Mouse (Mus musculus): ENCODE data around the gene Gm44805. TPM values are rescaled to one million over a fixed set of nuclear protein-coding genes. Genes with fewer than 3 reads are reported as not detected.

Gm44805 gene
- polyA plus RNA-seq, 1 experiment from 2014 or later = not detected

DNA sequence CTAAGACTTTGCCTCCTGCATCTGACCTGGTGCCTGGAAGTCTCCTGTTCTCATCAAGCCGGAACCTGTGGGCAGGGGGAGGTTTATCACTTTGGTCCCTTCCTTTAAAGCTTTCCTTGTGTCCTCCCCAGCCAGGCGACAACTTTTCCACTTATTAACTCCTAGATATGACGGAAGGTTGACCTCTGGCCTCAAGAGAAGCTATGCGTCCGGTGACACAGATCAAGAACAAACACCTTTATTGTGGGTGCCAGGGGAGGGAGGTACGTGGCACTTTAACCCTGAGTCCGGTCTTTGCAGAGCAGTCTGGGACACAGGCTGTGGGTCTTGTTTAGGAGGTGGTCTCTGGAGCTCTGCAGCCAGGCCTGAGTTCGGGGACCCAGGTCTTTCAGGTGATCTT, 3.4 kb downstream of the Gm44805 start, which contains the start of gene Apoc2:
Gene Apoc2, minus strand, starts transcription at position 70 of the 400 bp plus-strand sequence.
- DNase-seq (ENCODE audit: low spot score) (no peak), ATAC-seq (ENCODE audit: low read depth) (no peak)
- Histone ChIP-seq H3K4me3 (ENCODE audit: low read depth, low read length) (no peak within 1 kb of the TSS), H3K4me1 (ENCODE audit: control insufficient read depth, insufficient read depth, low read length) (no peaks in the 10 kb centered on the region), H3K27ac (replicated peaks; ENCODE audit: low read depth, low read length) (no peak within 1 kb of the TSS), H3K9me3 (ENCODE audit: control insufficient read depth, low read length) (no peaks in the 10 kb centered on the region), H3K4me2 (ENCODE audit: low read depth, low read length) (no peak within 1 kb of the TSS), H3K36me3 (ENCODE audit: control insufficient read depth, insufficient read depth, low read length) (no peaks in the 10 kb centered on the region), H3K9ac (ENCODE audit: low read depth, low read length) (no peak within 1 kb of the TSS), H3K27me3 (replicated peaks; ENCODE audit: control insufficient read depth, insufficient read depth, low read length) (no peaks in the 10 kb centered on the region)
- 69% methylated on average over 8 of the region's 8 CpGs for WGBS

DNA sequence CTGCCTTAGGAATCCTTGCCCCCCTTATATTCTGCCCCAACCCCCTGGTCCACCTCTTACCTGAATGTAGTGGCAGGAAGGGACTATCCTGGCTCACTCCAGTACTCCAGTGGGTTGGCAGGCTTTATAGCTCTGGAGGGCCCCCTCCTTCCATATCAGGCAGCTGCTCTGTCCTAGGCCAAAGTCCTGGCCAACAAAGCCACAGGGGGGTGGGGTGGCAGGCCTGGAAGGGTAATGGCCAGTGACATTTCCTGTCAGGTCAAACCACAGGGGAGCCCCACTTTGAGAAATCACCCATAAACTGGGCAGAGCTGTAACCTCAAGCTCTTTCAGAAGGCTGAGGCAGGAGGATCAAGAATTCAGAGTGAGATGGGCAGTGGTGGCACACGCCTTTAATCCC, 4.6 kb downstream of the Gm44805 start:
- no peaks in the 10 kb centered on the region for H3K36me3 ChIP-seq (ENCODE audit: control insufficient read depth, insufficient read depth, low read length)
- no peak for ATAC-seq (ENCODE audit: low read depth)
- H3K9me3 ChIP-seq (ENCODE audit: control insufficient read depth, low read length) = no peaks in the 10 kb centered on the region
- H3K4me1 ChIP-seq (ENCODE audit: control insufficient read depth, insufficient read depth, low read length) = no peaks in the 10 kb centered on the region
- H3K4me2 ChIP-seq (ENCODE audit: low read depth, low read length) = no peak overlapping the region
- no peak for DNase-seq (ENCODE audit: low spot score)
- H3K9ac ChIP-seq (ENCODE audit: low read depth, low read length) = no peak overlapping the region
- 85% methylated on average over 1 of the region's 1 CpGs for WGBS
- no peak overlapping the region for H3K27ac ChIP-seq (replicated peaks; ENCODE audit: low read depth, low read length)
- H3K27me3 ChIP-seq (replicated peaks; ENCODE audit: control insufficient read depth, insufficient read depth, low read length) = no peaks in the 10 kb centered on the region
- no peak overlapping the region for H3K4me3 ChIP-seq (ENCODE audit: low read depth, low read length)

DNA sequence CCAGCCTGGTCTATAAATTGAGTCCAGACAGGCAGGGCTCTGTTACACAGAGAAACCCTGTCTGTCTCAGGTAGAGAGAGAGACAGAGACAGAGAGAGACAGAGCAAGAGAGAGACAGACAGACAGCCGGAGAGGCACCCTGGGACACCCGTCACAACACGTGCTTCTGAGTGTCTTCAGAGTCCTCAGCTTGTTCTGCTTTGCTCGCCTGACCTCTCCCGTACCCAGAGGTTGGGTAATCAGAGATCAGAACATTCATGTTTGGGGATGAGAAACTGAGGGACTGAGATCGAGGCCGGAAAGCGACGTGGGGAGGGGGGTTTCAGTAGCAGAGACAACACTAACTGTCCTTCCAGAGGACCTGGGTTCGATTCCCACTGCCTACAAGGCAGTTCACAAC, 5.4 kb downstream of the Gm44805 start:
- ATAC-seq (ENCODE audit: low read depth) (no peak), DNase-seq (ENCODE audit: low spot score) (no peak)
- 76% methylated on average over 10 of the region's 10 CpGs for WGBS
- H3K27me3 ChIP-seq (replicated peaks; ENCODE audit: control insufficient read depth, insufficient read depth, low read length) = no peaks in the 10 kb centered on the region
- no peak overlapping the region for H3K27ac ChIP-seq (replicated peaks; ENCODE audit: low read depth, low read length)
- no peak overlapping the region for H3K4me2 ChIP-seq (ENCODE audit: low read depth, low read length)
- H3K9me3 ChIP-seq (ENCODE audit: control insufficient read depth, low read length) = no peaks in the 10 kb centered on the region
- H3K9ac ChIP-seq (ENCODE audit: low read depth, low read length) = no peak overlapping the region
- H3K4me3 ChIP-seq (ENCODE audit: low read depth, low read length) = no peak overlapping the region
- no peaks in the 10 kb centered on the region for H3K4me1 ChIP-seq (ENCODE audit: control insufficient read depth, insufficient read depth, low read length)
- no peaks in the 10 kb centered on the region for H3K36me3 ChIP-seq (ENCODE audit: control insufficient read depth, insufficient read depth, low read length)

DNA sequence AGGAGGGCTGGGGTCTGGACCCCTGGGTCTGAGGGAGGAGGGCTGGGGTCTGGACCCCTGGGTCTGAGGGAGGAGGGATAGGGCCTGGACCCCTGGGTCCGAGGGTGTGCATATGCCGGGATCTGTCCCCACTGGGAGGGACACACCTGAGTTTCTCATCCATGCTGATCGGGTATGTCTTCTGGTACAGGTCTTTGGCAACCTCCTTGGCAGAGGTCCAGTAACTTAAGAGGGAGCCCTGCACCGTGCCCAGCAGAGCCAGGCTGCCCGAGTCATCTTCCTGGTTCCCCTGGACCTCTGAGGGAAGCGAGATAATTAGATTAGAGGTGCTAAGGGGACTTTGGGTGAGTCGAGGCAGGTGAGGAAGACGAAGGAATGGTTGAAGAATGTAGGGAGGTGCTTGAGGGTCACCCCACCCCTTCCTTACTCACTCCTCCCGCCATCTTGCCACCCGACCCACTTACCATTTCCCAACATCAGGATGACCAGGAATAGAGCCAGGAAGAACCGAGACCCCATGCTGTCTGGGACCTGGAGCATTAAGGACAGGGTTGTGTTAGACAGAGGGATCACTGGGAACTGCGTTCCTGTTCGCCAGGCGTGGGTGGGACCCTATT, 8.0 kb downstream of the Gm44805 start:
- ATAC-seq (ENCODE audit: low read depth) = no peak
- no peak overlapping the region for H3K4me3 ChIP-seq (ENCODE audit: low read depth, low read length)
- no peaks in the 10 kb centered on the region for H3K27me3 ChIP-seq (replicated peaks; ENCODE audit: control insufficient read depth, insufficient read depth, low read length)
- H3K36me3 ChIP-seq (ENCODE audit: control insufficient read depth, insufficient read depth, low read length) = no peaks in the 10 kb centered on the region
- WGBS = 60% methylated on average over 14 of the region's 14 CpGs
- no peak overlapping the region for H3K27ac ChIP-seq (replicated peaks; ENCODE audit: low read depth, low read length)
- no peak overlapping the region for H3K9ac ChIP-seq (ENCODE audit: low read depth, low read length)
- H3K4me1 ChIP-seq (ENCODE audit: control insufficient read depth, insufficient read depth, low read length) = no peaks in the 10 kb centered on the region
- DNase-seq (ENCODE audit: low spot score) = no peak
- H3K4me2 ChIP-seq (ENCODE audit: low read depth, low read length) = no peak overlapping the region
- H3K9me3 ChIP-seq (ENCODE audit: control insufficient read depth, low read length) = no peaks in the 10 kb centered on the region

DNA sequence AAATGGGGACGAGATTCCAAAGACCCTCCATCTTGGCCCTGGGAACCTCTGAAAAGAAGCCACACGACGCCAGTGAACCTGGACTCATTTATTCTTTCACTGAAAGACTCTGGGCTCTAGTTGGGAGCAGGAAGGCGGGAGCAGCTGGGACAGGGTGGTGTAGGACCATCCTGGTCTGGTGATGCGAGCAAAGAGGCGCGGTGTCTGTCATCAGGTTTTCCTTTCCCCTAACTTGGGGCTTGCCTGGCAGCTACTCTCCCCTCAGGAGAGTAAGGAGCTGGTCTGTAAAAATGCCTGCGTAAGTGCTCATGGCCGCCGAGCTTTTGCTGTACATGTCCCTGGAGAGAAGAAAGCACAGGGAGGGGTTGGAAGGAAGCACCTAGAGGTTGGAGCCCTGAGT, 9.7 kb downstream of the Gm44805 start:
- H3K27ac ChIP-seq (replicated peaks; ENCODE audit: low read depth, low read length) = no peak overlapping the region
- no peak overlapping the region for H3K4me3 ChIP-seq (ENCODE audit: low read depth, low read length)
- H3K9me3 ChIP-seq (ENCODE audit: control insufficient read depth, low read length) = no peaks in the 10 kb centered on the region
- ATAC-seq (ENCODE audit: low read depth) = no peak
- no peak for DNase-seq (ENCODE audit: low spot score)
- no peak overlapping the region for H3K4me2 ChIP-seq (ENCODE audit: low read depth, low read length)
- H3K27me3 ChIP-seq (replicated peaks; ENCODE audit: control insufficient read depth, insufficient read depth, low read length) = no peaks in the 10 kb centered on the region
- no peak overlapping the region for H3K9ac ChIP-seq (ENCODE audit: low read depth, low read length)
- no peaks in the 10 kb centered on the region for H3K4me1 ChIP-seq (ENCODE audit: control insufficient read depth, insufficient read depth, low read length)
- 66% methylated on average over 10 of the region's 10 CpGs for WGBS
- no peaks in the 10 kb centered on the region for H3K36me3 ChIP-seq (ENCODE audit: control insufficient read depth, insufficient read depth, low read length)

DNA sequence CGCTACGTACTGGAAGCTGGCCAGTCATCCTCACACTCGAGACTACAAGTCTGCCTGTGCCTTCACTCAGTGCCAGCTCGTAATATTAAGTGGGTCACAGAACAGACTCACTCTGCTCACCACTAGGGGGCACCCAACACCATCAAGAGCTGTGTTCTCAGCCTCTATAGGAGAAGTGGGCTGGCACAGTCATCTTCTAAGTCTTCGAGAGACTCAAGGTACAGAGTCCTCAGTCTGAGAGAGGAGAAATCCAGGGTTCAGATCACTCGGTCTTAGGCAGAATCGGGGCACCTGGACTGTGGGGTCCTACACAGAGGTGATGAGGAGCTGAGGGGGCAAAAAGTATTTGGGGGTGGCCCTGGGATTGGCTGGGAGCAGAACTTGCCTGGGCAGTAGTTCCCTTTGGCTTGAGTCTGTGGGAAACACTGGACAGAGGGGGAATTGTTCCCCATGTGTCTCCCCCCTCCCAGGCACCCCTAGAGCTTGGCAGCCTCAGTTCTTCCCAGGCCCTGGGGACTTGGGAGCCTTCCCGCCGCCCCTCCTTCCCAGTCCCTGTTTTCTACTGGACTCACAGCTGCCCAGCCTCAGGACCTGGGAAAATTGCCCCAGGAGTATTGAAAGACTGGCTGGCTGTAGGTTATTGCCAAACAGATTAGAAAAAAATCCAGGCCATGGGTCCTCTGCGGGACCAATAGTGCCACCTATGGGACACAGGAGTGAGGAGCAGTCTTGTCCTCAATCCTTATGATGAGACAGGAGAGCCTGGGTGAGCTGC, 12.1 kb downstream of the Gm44805 start:
- Histone ChIP-seq H3K4me3 (ENCODE audit: low read depth, low read length) (no peak overlapping the region), H3K27me3 (replicated peaks; ENCODE audit: control insufficient read depth, insufficient read depth, low read length) (no peaks in the 10 kb centered on the region), H3K9ac (ENCODE audit: low read depth, low read length) (peak overlapping the region; percentile 28), H3K27ac (replicated peaks; ENCODE audit: low read depth, low read length) (peak overlapping the region; percentile 68), H3K4me1 (ENCODE audit: control insufficient read depth, insufficient read depth, low read length) (peaks cover 4% of the 10 kb centered on the region; the same call in 1 of the 2 replicates), H3K4me2 (ENCODE audit: low read depth, low read length) (peak overlapping the region; percentile 39), H3K36me3 (ENCODE audit: control insufficient read depth, insufficient read depth, low read length) (no peaks in the 10 kb centered on the region), H3K9me3 (ENCODE audit: control insufficient read depth, low read length) (no peaks in the 10 kb centered on the region)
- peak; percentile 97 for DNase-seq (ENCODE audit: low spot score)
- ATAC-seq (ENCODE audit: low read depth) = peak; percentile 81
- WGBS = 2% methylated on average over 10 of the region's 10 CpGs

DNA sequence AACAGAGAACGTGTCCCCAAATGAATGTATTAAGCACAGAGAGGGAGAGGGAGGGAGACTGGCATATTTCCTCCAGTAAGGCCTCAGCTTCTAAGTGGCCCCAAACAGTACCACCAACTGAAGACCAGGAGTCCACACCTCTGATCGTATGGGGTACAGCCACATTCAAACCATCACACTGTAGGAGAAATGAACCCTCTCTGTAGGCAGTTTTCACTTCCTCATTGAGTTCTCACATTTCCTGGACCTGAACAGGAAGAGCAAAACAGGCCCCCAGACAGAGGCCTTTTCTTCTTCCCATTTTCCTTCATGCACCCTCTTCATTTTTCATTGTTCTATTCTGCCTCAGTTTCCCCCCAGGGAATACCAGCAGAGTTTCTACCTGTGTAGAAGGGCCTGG, 13.8 kb downstream of the Gm44805 start:
- no peak for DNase-seq (ENCODE audit: low spot score)
- Histone ChIP-seq H3K4me1 (ENCODE audit: control insufficient read depth, insufficient read depth, low read length) (peaks cover 13% of the 10 kb centered on the region), H3K27ac (replicated peaks; ENCODE audit: low read depth, low read length) (no peak overlapping the region), H3K4me3 (ENCODE audit: low read depth, low read length) (no peak overlapping the region), H3K9ac (ENCODE audit: low read depth, low read length) (no peak overlapping the region), H3K4me2 (ENCODE audit: low read depth, low read length) (no peak overlapping the region), H3K36me3 (ENCODE audit: control insufficient read depth, insufficient read depth, low read length) (0 out of 2 replicates have a peak, but pooled peaks cover 4% of the 10 kb centered on the region), H3K27me3 (replicated peaks; ENCODE audit: control insufficient read depth, insufficient read depth, low read length) (no peaks in the 10 kb centered on the region), H3K9me3 (ENCODE audit: control insufficient read depth, low read length) (no peaks in the 10 kb centered on the region)
- ATAC-seq (ENCODE audit: low read depth) = no peak
- WGBS = 78% methylated on average over 2 of the region's 2 CpGs

DNA sequence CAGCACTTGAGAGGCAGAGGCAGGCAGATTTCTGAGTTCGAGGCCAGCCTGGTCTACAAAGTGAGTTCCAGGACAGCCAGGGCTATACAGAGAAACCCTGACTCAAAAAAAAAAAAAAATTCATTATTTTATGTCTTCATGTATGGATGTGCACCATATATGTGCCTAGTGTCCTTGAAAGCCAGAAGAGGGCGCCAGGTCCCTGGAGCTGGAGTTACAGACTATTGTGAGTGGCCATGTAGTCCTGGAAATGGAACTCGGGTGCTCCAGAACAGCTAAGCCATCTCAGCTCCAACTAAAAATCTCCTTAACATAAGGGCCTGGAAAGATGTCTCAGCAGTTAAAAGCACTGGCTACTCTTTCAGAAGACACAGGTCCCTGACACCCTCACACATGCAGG, 14.5 kb downstream of the Gm44805 start:
- Histone ChIP-seq H3K4me1 (ENCODE audit: control insufficient read depth, insufficient read depth, low read length) (peaks cover 13% of the 10 kb centered on the region), H3K9ac (ENCODE audit: low read depth, low read length) (no peak overlapping the region), H3K27ac (replicated peaks; ENCODE audit: low read depth, low read length) (no peak overlapping the region), H3K9me3 (ENCODE audit: control insufficient read depth, low read length) (no peaks in the 10 kb centered on the region), H3K27me3 (replicated peaks; ENCODE audit: control insufficient read depth, insufficient read depth, low read length) (no peaks in the 10 kb centered on the region), H3K36me3 (ENCODE audit: control insufficient read depth, insufficient read depth, low read length) (peaks cover 9% of the 10 kb centered on the region; the same call in 1 of the 2 replicates), H3K4me2 (ENCODE audit: low read depth, low read length) (no peak overlapping the region), H3K4me3 (ENCODE audit: low read depth, low read length) (no peak overlapping the region)
- WGBS = 61% methylated on average over 3 of the region's 3 CpGs
- ATAC-seq (ENCODE audit: low read depth) (no peak), DNase-seq (ENCODE audit: low spot score) (no peak)
